Mouse (Mus musculus): ENCODE measurements around the gene Znrd1as.

GRCm38 (mm10) chr17:36942391-36942790, 16.0 kb upstream of the Znrd1as start:
- TF ChIP-seq TCF12 (IDR thresholded peaks at IDR 0.05; ENCODE audit: low read depth, low read length): no peak
- no peak for TF ChIP-seq EP300 (IDR thresholded peaks at IDR 0.05; ENCODE audit: low read depth in 1 of 2, low read length in 2 of 2)
- no peak for TF ChIP-seq HCFC1 (IDR thresholded peaks at IDR 0.05; ENCODE audit: low read depth, low read length)

Data from MEL (cell line).